Mouse (Mus musculus) kidney, adult 11 months (tissue): ENCODE measurements around the gene Bicra.
A peak's percentile ranks its signal among the peaks of the same experiment; 100 is the strongest.

Experiments used
- DNase-seq: peaks from one replicate; pipeline ENCODE4 v3.0.0; 2022

Bicra gene

DNA sequence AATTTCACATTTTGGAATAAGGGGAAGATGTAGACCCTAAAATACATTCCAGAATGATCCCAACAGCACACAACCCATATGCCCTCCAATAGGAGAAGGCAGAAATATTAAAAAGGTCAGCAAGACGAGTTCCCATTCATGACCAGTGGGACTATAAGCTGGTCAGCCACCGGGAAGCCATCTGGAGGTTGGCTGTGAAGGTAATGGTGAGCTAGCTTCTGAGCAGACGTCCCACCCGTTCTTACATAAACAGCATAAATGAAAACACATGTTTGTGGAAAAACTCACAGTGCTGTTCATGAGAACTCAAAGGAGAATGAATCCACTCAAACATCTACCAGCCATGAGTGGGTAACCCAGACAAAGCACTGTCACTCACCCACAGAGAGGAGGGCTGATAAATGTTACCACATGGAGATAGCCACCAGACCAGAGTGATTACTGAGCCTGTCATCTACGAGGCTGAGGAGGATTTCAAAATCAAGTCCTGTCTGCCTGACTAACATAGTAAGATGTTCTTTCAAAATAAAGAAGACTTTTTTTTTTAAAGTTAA lies 33.9 kb downstream of the Bicra start:
- DNase-seq, result no peak

DNA sequence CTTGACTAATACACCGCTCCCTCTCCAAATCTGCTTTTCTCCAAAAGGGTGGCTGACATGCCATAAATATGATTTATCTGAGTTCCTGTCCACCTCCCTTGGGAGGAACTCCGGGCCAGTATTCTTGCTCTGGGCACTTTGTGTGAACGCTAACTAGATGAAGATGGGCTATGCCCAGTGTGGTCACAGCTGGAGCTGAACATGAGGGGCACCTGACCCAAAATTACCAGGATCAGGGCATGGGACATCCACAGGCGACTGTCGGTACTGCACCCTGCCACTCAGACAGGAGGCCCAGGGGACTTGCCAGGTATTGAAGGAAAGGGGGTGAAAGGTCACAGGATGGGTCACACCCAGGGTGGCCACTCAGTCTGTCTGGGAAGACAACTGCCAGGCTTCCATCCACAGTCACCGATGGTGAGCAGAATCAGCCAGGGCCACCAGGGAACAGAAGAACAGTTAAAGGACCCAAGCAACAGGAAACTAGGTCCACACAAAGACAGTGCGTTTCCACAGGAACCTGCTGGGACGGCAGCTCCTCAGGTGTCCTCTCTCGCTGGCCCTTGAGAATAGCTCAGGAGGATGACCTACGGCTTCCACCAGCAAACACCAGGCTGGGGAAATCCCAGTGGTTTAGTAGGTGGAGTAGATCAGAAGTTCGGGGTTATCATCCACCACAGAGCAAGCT lies 35.0 kb downstream of the Bicra start:
- peak; percentile 40 for DNase-seq

DNA sequence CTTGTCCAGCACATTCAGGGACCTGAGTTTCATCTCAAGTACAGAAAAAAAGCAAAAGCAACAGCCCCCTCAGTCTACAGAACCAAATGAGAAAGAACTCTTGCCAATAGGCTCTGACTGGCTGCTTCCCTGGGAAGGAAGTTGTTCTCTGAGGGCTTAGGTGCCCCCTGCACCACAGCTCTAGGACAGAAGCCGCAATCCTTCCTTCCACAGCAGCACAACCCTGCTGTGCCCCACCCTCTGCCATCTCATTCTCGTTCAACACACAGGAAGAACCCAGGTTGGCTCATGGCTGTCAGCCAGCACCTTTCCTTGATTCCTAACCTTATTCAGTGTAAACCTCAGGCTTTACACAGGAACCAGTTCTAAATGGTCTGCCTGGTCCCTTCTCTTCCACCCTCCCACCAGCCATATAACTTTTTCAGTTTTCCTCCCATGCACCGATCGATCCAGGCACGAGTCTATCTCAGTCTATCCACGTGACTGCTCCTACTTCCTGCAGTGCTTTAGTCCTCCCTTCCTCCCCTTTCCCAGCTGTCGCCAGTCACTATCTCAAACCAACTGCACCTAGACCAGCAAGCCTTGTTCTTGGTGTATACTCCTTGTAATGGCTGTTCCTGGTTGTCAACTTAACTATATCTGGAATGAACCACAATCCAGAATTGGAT lies 36.2 kb downstream of the Bicra start:
- DNase-seq, result no peak

DNA sequence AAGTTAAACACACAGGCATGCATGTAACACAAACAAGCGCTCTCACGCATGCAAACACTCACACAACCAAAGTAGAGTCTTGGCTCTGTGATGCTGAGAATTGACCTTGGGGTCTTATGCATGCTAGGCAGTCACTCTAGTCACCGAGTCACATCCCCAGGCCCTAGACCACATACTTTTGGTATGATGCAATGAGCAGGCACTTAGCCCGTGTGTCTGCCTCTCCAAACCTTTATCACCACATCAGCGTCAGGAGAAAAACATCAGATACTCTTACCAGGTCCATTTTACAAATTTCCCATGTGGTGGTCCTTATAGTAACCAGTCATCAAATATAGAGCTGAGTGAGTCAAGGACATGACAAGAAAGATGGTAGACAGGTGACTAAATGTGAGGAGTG lies 37.1 kb downstream of the Bicra start:
- DNase-seq, result no peak

DNA sequence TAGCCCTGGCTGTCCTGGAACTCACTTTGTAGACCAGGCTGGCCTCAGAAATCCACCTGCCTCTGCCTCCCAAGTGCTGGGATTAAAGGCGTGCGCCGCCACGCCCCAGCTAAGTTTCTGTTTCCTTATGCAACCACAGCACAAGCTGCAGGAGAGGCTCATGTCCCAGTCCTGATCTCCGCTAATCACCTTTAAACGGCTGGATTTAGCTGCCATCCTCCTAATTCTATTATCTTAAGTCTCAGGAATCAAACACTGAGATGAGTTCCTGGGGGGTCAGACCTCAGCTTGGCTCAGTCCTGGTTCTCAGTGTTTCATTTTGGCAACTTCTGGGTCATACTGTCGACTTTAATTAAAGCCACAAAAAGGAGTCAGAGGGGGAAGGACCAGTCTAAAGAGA lies 38.1 kb downstream of the Bicra start:
- no peak for DNase-seq

DNA sequence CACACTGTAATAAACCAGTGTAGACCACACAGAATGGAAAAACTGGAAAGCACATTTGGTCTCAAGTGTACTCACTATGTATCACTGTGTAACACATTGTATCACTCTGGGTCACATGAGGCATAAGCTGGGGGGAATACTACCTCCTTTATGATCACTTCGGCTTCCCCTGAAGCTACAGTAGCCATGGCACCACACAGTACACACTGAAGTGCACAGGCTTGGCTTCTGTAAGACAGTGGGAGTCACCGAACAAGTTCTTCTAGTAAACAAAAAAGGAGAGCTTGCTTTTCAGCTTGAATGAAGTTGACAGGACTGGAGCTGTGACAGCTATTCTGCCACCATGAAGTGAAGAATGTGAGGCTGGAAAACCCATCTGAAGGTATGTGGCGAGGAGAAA lies 42.7 kb downstream of the Bicra start:
- DNase-seq, result no peak

DNA sequence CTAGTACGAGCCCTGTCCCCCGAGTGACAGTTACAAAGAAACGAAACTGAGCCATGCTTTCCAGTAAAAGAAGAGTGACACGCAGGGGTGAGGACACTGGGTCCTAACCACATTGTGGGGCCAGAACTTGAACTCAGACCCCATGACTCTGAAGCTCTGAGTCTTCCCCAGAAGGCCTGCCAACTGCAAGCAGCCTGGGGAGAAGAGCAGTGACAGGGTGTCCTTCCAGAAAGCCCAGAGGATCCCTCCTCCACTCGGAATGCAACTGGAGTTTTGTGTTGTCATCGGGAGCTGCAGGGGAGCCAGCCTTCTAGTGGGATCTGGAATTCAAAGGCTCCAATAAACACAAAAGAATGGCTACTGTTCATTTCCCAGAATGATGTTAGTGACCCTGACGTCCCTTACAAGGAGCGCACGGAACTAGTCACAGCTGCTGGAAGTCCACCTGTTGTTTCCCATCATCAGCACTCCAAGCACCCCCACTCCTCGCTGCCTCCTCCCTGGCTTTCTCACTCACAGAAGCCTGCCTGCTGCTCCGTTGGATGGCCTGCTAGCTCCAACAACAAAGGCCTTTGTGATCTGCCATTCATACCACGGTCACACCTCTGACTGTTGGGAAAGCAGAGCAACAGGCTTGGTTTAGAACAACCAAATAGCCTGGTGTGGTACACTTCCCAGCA lies 43.4 kb downstream of the Bicra start:
- DNase-seq, result no peak

DNA sequence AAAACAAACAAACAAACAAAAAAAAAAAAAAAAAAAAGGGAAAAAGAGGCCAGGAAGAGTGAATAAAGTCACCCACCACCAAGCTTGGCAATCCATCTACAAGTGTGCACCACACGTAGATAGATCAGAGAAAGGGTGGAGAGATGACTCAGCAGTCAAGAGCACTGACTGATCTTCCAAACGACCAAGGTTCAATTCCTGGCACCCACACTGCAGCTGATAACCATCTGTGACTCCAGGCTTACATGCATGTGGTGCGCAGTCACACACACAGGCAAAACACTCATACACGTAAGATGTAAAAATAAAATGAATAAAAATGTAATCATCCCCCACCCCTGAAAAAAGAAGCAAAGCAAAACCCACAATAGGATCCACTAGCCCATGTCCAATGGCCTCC lies 44.7 kb downstream of the Bicra start:
- no peak for DNase-seq

DNA sequence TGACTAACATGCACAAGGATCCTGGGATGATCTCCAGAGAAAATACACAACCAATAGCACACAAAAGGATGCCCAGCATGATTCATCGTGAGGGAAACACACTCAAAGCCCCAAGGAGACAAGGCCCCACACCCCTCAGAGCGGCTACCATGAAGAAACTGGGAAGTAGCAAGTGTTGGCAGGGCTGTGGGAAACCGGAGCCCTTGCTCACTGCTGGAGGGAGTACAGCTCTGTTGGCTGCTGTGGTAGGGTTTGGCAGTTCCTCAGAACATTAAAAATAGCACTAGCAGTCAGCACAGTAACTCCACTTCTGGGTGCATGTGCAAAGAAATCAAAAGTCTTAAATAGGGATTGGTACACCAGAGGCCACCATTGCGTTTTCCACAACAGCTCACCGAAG lies 45.5 kb downstream of the Bicra start:
- no peak for DNase-seq

DNA sequence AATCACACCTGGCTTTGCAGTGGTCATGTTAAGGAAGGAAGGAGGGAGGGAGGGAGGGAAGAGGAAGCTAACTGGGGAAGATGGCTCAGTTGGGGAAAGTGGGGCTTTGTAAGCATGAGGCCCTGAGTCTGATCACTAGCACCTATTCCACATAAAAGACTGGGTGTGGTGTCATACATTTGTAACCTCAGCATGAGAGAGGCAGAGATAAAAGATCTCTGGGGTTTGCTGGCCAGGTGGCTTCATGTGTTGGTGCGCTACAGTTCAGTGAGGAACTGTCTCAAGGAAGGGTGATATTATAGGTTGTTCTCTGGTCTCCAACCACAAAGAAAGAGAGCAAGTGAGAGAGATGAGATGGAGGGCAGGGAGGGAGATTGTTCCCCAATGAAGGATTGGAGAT lies 46.0 kb downstream of the Bicra start:
- no peak for DNase-seq

DNA sequence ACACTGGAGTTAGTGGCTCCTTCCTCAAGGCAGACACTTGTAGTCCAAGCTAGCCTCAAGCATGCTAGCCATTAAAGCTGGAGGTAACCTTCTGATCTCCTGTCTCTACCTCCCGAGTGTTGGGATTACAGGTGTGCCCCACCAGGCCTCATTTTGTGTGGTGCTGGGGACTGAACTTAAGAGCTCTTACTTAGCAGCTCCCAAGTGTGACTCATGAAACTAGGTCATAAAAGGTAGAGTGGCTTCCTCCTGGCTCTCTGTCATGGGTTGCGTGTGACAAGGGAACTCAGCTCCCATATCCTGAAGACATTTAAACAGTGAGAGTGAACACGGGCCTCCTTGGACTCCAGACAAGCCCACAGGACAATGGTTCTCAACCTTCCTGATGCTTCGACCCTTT lies 53.9 kb downstream of the Bicra start:
- DNase-seq, result no peak

DNA sequence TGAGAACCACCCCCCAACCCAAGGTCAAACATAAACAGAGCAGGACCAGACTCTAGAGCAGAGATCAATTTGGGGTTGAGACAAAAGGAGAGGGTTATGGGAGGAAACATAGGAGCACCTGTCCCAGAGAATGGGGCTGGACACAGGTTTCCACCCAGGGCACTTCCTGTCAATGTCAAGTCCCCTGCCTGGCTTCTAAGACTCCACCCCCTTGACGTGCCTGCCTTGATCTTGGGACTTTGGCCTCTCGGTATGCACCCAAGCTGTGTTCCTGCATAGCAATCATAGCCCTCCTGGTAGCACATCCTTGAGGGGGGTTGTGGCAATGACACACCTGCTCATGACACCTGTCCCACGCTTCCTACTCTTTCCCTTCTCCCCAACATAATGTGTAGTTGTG lies 54.6 kb downstream of the Bicra start:
- peak; percentile 90 for DNase-seq

DNA sequence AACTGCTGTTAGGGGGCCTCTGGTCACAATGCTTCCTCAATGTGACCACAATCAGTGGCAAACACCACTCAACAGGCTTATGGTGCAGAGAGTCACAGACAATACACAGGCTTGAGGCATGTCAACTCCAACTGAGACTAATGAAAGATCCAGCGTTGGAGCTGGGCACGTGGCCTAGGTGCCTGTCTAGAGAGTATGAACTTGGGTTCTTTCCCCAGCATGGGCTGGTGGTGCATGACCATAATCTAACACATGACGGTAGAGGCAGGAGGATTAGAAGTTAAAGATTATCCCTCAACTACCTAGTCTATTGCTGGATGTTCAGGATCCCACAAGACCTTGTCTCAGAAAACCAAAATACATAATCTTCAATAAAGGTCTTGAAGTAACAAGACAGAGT lies 56.0 kb downstream of the Bicra start:
- DNase-seq, result peak; percentile 55

DNA sequence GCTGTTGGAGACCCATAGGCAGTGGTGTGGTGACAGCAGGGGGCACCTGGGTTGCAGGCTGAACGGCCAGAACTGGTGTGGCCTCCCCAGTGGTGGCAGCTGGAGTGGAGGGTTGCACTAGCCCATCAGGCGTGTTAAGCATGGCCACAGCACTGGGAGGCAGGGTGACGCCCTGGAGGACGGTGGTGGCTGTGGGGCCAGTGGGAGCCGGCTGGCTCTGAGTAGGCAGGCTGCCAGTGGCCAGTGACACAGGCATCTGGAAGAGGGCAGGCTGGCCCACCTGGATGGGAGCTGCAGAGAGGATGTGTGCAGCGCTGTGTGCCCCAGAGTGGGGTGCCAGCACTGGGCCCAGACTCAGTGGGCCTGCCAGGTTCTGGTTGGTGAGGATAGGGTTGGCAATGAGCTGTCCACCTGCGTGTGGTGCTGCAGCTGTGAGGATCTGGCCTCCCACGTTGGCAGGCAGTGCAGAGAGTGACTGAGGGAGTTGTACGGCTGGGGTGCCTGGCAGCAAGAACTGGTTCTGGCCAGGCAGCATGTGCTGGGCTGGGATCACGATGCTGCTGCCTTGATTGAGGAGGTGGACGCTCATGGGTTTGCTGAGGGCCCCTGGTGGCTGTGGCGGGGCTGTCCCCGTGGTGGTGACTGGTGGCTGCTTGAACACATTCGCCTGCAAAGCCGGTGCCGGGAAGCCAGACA lies 59.9 kb downstream of the Bicra start:
- peak; percentile 61 for DNase-seq

DNA sequence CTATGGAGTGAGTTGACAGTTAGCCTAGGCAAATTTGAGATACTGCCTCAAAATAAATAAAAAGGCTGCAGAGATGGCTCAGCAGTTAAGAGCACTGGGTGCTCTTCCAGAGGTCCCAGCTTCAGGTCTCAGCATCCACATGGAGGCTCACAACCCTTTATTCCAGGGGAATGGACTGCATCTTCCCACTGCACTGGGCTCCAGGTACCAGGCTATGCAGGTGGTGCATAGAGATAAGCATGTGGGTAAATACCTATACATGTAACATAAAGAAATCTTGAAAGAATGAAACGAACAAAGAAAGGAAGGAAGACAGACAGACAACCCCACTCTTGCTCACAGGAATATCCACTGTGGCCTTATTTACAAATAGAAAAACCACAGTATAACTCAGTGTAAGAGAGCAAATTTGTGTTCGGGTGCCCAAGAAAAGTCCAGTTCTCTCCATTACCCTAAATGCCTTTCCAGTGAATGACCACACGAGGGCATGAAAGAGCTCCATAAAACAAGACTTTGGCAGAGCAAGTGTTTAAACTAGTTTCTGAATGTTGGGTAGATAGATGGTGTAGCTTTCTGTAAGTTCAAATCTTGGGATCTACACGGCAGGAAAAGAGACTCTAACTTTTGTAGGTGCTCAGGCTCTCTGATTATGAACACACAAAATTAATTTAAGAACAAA lies 64.9 kb downstream of the Bicra start:
- no peak for DNase-seq

DNA sequence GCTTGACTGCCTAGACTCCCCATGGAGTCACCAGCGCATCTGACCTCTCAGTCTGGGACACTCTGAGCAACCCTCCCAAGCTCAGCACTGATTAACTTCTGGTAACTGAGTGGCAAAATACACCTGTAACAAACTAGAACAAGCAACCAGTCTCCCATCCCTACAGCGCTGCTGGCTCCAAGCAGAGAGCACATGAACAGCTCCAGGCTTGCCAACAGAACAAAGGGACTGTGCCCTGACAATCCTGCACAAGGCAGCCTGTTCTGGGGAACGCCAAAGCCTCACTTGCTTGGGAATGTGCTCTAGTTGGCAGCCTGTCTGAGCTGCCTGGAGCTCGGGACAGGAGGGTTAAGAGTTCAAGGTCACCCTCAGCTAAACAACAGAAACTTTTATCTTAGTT lies 66.2 kb downstream of the Bicra start:
- DNase-seq, result peak; percentile 94

DNA sequence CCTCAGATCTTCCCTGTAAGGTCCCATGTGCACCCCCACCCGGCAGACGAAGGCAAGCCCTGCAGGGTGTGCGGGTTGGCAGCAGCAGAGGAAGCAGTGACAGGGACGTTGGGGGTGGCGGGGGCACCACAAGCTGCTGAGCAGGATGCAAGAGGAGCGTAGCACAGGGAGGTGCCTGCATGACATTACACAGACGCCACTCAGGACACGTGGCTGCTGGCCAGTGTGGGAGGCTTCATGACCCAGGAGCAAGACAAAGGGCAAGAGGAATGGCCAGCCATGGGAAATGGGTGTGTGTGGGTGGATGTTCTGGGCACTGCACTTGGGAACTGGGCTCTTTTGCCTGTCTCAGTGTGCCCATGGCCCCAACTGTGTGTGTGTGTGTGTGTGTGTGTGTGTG lies 67.5 kb downstream of the Bicra start:
- peak; percentile 83 for DNase-seq

DNA sequence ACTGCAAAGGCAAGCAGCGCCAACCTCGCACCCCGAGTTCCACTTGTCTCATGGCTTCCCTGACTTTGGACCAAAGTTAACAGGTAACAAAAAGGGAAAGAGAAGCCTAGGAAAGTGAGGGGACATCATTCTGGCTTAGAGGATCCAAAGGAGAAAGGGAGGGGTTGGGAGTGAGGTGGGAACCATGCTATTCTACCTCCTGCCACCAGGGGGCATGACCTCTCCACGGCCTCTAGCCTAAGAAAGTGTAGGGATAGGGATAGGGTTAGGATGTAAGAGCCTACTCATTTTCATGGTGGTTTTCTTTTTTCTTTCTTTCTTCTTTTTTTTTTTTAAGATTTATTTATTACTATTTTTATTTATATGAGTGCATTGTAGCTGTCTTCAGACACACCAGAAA lies 71.8 kb downstream of the Bicra start:
- DNase-seq, result no peak

DNA sequence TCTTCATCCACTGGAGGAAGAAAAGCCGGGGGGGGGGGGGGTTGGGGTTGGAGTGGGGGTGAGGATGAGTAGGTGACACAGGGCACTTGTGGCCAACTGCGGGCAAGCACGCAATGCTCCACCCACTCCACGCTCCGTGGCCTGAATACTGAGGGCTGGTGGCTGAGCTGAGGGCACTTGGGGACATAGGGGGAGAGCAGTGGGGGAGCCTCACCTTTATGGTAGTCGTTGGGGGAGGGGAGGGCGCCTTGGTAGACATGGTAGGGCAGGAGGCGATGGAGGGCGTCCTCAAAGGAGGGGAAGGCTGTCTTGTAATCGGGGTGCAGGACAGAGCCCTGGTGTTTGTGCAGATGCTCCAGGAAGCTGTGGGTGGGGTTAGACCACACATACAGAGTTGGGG lies 72.3 kb downstream of the Bicra start:
- no peak for DNase-seq

DNA sequence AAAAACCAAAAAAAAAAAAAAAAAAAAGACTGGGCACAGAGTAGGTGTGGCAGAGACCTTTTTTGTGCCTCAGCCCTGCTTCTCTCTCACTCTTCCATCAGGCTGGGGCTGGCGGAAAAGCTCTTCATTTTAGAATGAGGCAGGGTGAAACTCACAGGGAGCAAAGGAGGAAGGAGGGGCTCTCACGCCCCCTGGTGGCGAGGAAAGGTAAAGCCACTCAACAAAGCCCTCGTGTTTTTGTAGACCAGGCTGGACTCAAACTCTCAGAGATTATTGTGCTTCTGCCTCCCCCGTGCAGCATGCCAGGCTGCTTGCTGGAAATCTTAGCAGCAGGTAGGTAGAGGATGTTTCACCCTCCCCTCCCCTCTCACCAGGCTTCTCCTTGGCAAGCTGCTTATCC lies 73.0 kb downstream of the Bicra start:
- no peak for DNase-seq

DNA sequence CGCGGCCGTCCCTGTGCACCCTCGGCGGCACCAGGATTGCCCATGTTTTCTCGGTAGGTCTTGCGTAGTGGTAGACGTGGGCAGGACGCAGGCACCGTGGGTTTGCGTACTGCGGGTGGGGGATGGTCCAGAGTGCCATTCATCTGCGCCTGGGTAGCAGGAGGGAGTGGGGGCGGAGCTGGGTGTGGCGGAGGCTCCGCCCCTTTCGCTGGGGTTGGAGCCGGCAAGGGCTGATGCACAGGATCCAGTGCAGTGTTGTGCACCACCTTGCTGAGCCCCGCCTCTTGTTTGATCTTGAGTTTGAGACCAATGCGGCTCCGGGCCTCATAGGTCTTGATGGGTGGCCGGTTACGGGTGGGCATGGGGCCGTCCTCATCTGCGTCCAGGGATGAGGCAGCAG lies 75.5 kb downstream of the Bicra start:
- no peak for DNase-seq

DNA sequence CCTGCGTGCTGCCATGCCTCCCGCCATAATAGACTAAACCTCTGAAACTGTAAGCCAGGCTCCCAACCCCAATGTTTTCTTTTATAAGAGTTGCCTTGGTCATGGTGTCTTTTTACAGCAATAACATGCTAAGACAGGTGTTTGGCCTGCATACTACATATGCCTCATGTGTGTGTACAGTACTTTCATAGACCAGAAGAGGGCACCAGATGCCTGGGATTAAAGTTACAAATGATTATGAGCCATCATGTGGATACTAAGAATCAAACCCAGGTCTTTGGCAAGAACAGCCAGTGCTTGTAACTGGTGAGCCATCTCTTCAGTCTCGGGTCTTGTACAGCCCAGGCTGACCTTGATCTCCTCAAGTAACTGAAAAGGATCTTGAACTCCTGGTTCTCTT lies 78.0 kb downstream of the Bicra start:
- no peak for DNase-seq

DNA sequence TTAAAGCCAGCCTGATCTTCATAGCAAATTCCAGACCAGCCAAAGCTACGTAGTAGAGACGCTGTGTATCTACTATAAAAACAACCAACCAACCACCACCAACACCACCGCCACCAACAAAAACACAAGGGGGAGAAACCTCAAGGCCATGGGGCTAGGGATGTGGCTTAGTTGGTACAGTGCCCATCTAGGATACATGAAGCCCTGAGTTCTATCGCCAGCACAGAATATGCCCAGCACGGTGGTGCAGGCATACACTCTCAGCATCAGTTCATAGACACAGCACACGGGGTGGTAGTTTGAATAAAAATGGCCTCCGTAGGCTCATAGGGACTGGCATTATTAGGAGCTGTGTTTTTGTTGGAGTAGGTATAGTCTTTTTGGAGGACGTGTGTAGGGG lies 79.4 kb downstream of the Bicra start:
- DNase-seq, result no peak
